Mouse (Mus musculus): ENCODE data around the gene A830031A19Rik. TPM values are rescaled to one million over a fixed set of nuclear protein-coding genes. Genes with fewer than 3 reads are reported as not detected.

A830031A19Rik gene
- polyA plus RNA-seq, 1 experiment from 2014 or later: not detected

- Histone ChIP-seq H3K4me2 (ENCODE audit: low read depth, low read length) (no peak overlapping the region), H3K4me1 (ENCODE audit: control insufficient read depth, insufficient read depth, low read length) (peaks cover 70% of the 10 kb centered on the region), H3K27me3 (ENCODE audit: control insufficient read depth, insufficient read depth, low read length) (no peaks in the 10 kb centered on the region), H3K9me3 (replicated peaks; ENCODE audit: control insufficient read depth, low read length) (no peaks in the 10 kb centered on the region), H3K4me3 (replicated peaks; ENCODE audit: low read length) (no peak overlapping the region), H3K9ac (ENCODE audit: low read length) (no peak overlapping the region), H3K27ac (ENCODE audit: low read length) (no peak overlapping the region), H3K36me3 (ENCODE audit: control insufficient read depth, insufficient read depth, low read length) (no peaks in the 10 kb centered on the region)
- 59% methylated on average over 3 of the region's 3 CpGs for WGBS
- ATAC-seq (ENCODE audit: insufficient read depth, low FRiP score): no peak
Observed at GRCm38 (mm10) chr11:24098662-24099061, 23.8 kb upstream of the A830031A19Rik start.

GRCm38 (mm10) chr11:24098069-24098468 is 23.2 kb upstream of the A830031A19Rik start:
- Histone ChIP-seq H3K4me3 (replicated peaks; ENCODE audit: low read length) (no peak overlapping the region), H3K4me2 (ENCODE audit: low read depth, low read length) (no peak overlapping the region), H3K27ac (ENCODE audit: low read length) (no peak overlapping the region), H3K9me3 (replicated peaks; ENCODE audit: control insufficient read depth, low read length) (no peaks in the 10 kb centered on the region), H3K36me3 (ENCODE audit: control insufficient read depth, insufficient read depth, low read length) (no peaks in the 10 kb centered on the region), H3K4me1 (ENCODE audit: control insufficient read depth, insufficient read depth, low read length) (peaks cover 70% of the 10 kb centered on the region), H3K9ac (ENCODE audit: low read length) (no peak overlapping the region), H3K27me3 (ENCODE audit: control insufficient read depth, insufficient read depth, low read length) (no peaks in the 10 kb centered on the region)
- WGBS: 57% methylated on average over 5 of the region's 5 CpGs
- no peak for ATAC-seq (ENCODE audit: insufficient read depth, low FRiP score)

- Histone ChIP-seq H3K36me3 (ENCODE audit: control insufficient read depth, insufficient read depth, low read length) (no peaks in the 10 kb centered on the region), H3K9me3 (replicated peaks; ENCODE audit: control insufficient read depth, low read length) (no peaks in the 10 kb centered on the region), H3K9ac (ENCODE audit: low read length) (no peak overlapping the region), H3K27me3 (ENCODE audit: control insufficient read depth, insufficient read depth, low read length) (no peaks in the 10 kb centered on the region), H3K4me2 (ENCODE audit: low read depth, low read length) (peak overlapping the region; percentile 14; the same call in 1 of the 2 replicates), H3K4me1 (ENCODE audit: control insufficient read depth, insufficient read depth, low read length) (peaks cover 68% of the 10 kb centered on the region), H3K27ac (ENCODE audit: low read length) (peak overlapping the region; percentile 26; the same call in 1 of the 2 replicates), H3K4me3 (replicated peaks; ENCODE audit: low read length) (no peak overlapping the region)
- 45% methylated on average over 6 of the region's 6 CpGs for WGBS
- ATAC-seq (ENCODE audit: insufficient read depth, low FRiP score): no peak
Observed at GRCm38 (mm10) chr11:24097026-24097425, 22.2 kb upstream of the A830031A19Rik start.

GRCm38 (mm10) chr11:24096483-24096882 is 21.6 kb upstream of the A830031A19Rik start:
- Histone ChIP-seq H3K27ac (ENCODE audit: low read length) (no peak overlapping the region), H3K36me3 (ENCODE audit: control insufficient read depth, insufficient read depth, low read length) (no peaks in the 10 kb centered on the region), H3K27me3 (ENCODE audit: control insufficient read depth, insufficient read depth, low read length) (no peaks in the 10 kb centered on the region), H3K4me3 (replicated peaks; ENCODE audit: low read length) (no peak overlapping the region), H3K4me2 (ENCODE audit: low read depth, low read length) (no peak overlapping the region), H3K9ac (ENCODE audit: low read length) (no peak overlapping the region), H3K4me1 (ENCODE audit: control insufficient read depth, insufficient read depth, low read length) (peaks cover 67% of the 10 kb centered on the region), H3K9me3 (replicated peaks; ENCODE audit: control insufficient read depth, low read length) (no peaks in the 10 kb centered on the region)
- 47% methylated on average over 6 of the region's 6 CpGs for WGBS
- no peak for ATAC-seq (ENCODE audit: insufficient read depth, low FRiP score)

- 59% methylated on average over 7 of the region's 7 CpGs for WGBS
- Histone ChIP-seq H3K27ac (ENCODE audit: low read length) (no peak overlapping the region; the same call in 1 of the 2 replicates), H3K4me3 (replicated peaks; ENCODE audit: low read length) (no peak overlapping the region), H3K9ac (ENCODE audit: low read length) (no peak overlapping the region), H3K4me2 (ENCODE audit: low read depth, low read length) (peak overlapping the region; percentile 35; the same call in 1 of the 2 replicates), H3K36me3 (ENCODE audit: control insufficient read depth, insufficient read depth, low read length) (no peaks in the 10 kb centered on the region), H3K27me3 (ENCODE audit: control insufficient read depth, insufficient read depth, low read length) (no peaks in the 10 kb centered on the region), H3K9me3 (replicated peaks; ENCODE audit: control insufficient read depth, low read length) (no peaks in the 10 kb centered on the region), H3K4me1 (ENCODE audit: control insufficient read depth, insufficient read depth, low read length) (peaks cover 65% of the 10 kb centered on the region)
- no peak for ATAC-seq (ENCODE audit: insufficient read depth, low FRiP score)
Observed at GRCm38 (mm10) chr11:24095656-24096353, 21.0 kb upstream of the A830031A19Rik start.

- Histone ChIP-seq H3K36me3 (ENCODE audit: control insufficient read depth, insufficient read depth, low read length) (no peaks in the 10 kb centered on the region), H3K27ac (ENCODE audit: low read length) (peak overlapping the region; percentile 62; the same call in 1 of the 2 replicates), H3K9ac (ENCODE audit: low read length) (peak overlapping the region; percentile 43), H3K4me1 (ENCODE audit: control insufficient read depth, insufficient read depth, low read length) (peaks cover 59% of the 10 kb centered on the region), H3K4me3 (replicated peaks; ENCODE audit: low read length) (0 out of 2 replicates have a peak overlapping the region, but pooled peaks have one; percentile 5), H3K4me2 (ENCODE audit: low read depth, low read length) (peak overlapping the region; percentile 35), H3K27me3 (ENCODE audit: control insufficient read depth, insufficient read depth, low read length) (no peaks in the 10 kb centered on the region), H3K9me3 (replicated peaks; ENCODE audit: control insufficient read depth, low read length) (no peaks in the 10 kb centered on the region)
- no peak for ATAC-seq (ENCODE audit: insufficient read depth, low FRiP score)
- 27% methylated on average over 9 of the region's 9 CpGs for WGBS
Observed at GRCm38 (mm10) chr11:24095236-24095635, 20.4 kb upstream of the A830031A19Rik start.

GRCm38 (mm10) chr11:24094086-24094487 is 19.2 kb upstream of the A830031A19Rik start:
- no peak overlapping the region for H3K9ac ChIP-seq (ENCODE audit: low read length)
- no peak for ATAC-seq (ENCODE audit: insufficient read depth, low FRiP score)
- no peak overlapping the region; the same call in 1 of the 2 replicates for H3K27ac ChIP-seq (ENCODE audit: low read length)
- no peaks in the 10 kb centered on the region for H3K27me3 ChIP-seq (ENCODE audit: control insufficient read depth, insufficient read depth, low read length)
- no peak overlapping the region for H3K4me2 ChIP-seq (ENCODE audit: low read depth, low read length)
- H3K36me3 ChIP-seq (ENCODE audit: control insufficient read depth, insufficient read depth, low read length): no peaks in the 10 kb centered on the region
- peaks cover 51% of the 10 kb centered on the region for H3K4me1 ChIP-seq (ENCODE audit: control insufficient read depth, insufficient read depth, low read length)
- H3K9me3 ChIP-seq (replicated peaks; ENCODE audit: control insufficient read depth, low read length): no peaks in the 10 kb centered on the region
- H3K4me3 ChIP-seq (replicated peaks; ENCODE audit: low read length): no peak overlapping the region
- WGBS: 52% methylated on average over 5 of the region's 5 CpGs

GRCm38 (mm10) chr11:24092618-24093017 is 17.8 kb upstream of the A830031A19Rik start:
- Histone ChIP-seq H3K4me2 (ENCODE audit: low read depth, low read length) (no peak overlapping the region), H3K4me3 (replicated peaks; ENCODE audit: low read length) (no peak overlapping the region), H3K9me3 (replicated peaks; ENCODE audit: control insufficient read depth, low read length) (no peaks in the 10 kb centered on the region), H3K9ac (ENCODE audit: low read length) (no peak overlapping the region), H3K27ac (ENCODE audit: low read length) (peak overlapping the region; percentile 75), H3K36me3 (ENCODE audit: control insufficient read depth, insufficient read depth, low read length) (no peaks in the 10 kb centered on the region), H3K27me3 (ENCODE audit: control insufficient read depth, insufficient read depth, low read length) (no peaks in the 10 kb centered on the region), H3K4me1 (ENCODE audit: control insufficient read depth, insufficient read depth, low read length) (peaks cover 40% of the 10 kb centered on the region)
- WGBS: 53% methylated on average over 3 of the region's 3 CpGs
- no peak for ATAC-seq (ENCODE audit: insufficient read depth, low FRiP score)

- 33% methylated on average over 15 of the region's 15 CpGs for WGBS
- ATAC-seq (ENCODE audit: insufficient read depth, low FRiP score): no peak
- Histone ChIP-seq H3K27me3 (ENCODE audit: control insufficient read depth, insufficient read depth, low read length) (no peaks in the 10 kb centered on the region), H3K27ac (ENCODE audit: low read length) (no peak overlapping the region), H3K4me2 (ENCODE audit: low read depth, low read length) (no peak overlapping the region), H3K4me1 (ENCODE audit: control insufficient read depth, insufficient read depth, low read length) (peaks cover 36% of the 10 kb centered on the region), H3K9me3 (replicated peaks; ENCODE audit: control insufficient read depth, low read length) (no peaks in the 10 kb centered on the region), H3K4me3 (replicated peaks; ENCODE audit: low read length) (no peak overlapping the region), H3K9ac (ENCODE audit: low read length) (no peak overlapping the region), H3K36me3 (ENCODE audit: control insufficient read depth, insufficient read depth, low read length) (no peaks in the 10 kb centered on the region)
Observed at GRCm38 (mm10) chr11:24091393-24092080, 16.7 kb upstream of the A830031A19Rik start.

Measured in stomach, embryonic 16.5 days (tissue).